Mouse (Mus musculus): ENCODE measurements at regions not wholly inside any gene's neighbourhood (a gene's known extent, or its start where the extent isn't known, plus 50 kb on each side); places are given as distances from the start of the nearest gene placed in this dataset.

DNA sequence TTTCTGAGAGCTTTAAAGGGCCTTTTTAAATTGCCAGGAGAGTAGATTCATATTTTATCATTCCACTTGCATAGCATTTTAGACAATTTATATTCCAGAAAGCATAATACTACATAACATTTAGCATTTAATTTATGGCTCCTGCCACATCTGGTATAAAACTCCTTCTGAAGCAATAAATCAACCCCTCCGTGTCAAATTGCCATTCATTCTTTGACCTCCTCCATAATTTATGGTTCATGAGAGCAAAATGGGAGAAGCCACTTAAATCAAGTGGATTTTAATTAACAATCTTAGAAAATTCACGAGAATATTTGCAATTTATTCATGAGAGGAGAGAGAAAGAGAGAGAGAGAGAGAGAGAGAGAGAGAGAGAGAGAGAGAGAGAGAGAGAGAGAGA is 132.4 kb upstream of the Nrsn1 start:
- no peak for TF ChIP-seq POLR2A (IDR thresholded peaks at IDR 0.05; ENCODE audit: control insufficient read depth, extremely low read depth, insufficient read depth, low read length, poor library complexity)
- no peak for TF ChIP-seq CTCF (IDR thresholded peaks at IDR 0.05; ENCODE audit: borderline replicate concordance, control insufficient read depth, extremely low read depth, insufficient read depth, low read length, poor library complexity)
